Mouse (Mus musculus) central nervous system, embryonic 14 days (tissue): Measurements from ENCODE around the gene Olfr741. TPM values are rescaled to one million over a fixed set of nuclear protein-coding genes. Genes with fewer than 3 reads are reported as not detected.

Source experiments
- polyA plus RNA-seq: library from polyadenylated mRNA; depleted of rRNA; stranded (reverse); fragments of >200 nt; gene quantifications from 2 replicates; pipeline ENCODE4 v1.2.3, GENCODE M21; 2012; rRNA removed

Gene Olfr741
- polyA plus RNA-seq = not detected in 2 replicates

GRCm38 (mm10) chr14:50472438-50472837 is at the start of gene Olfr741:
Gene Olfr741, plus strand, starts transcription at chr14:50472738.

DNA sequence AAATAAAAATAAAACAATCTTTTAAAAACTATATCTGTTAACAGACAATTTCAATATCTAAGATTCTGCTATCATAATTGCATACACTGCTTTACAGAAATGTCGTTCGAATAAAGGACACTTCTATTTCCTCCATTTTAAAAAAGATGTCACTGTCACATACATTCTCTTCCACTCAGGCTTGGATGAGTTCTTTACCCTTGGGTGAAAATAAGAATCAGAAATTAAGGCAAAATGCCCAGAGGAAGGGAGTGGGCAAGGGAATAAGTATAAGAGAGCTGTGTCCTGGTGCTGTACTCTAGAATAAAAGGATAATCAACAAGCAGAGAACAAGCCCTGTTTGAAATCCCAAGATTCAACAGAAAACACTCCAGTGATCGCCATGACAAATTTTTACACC is 27.3 kb upstream of the Olfr741 start, which contains the start of gene Olfr740:
Gene Olfr740, plus strand, starts transcription at position 301 of the 400 bp plus-strand sequence.

DNA sequence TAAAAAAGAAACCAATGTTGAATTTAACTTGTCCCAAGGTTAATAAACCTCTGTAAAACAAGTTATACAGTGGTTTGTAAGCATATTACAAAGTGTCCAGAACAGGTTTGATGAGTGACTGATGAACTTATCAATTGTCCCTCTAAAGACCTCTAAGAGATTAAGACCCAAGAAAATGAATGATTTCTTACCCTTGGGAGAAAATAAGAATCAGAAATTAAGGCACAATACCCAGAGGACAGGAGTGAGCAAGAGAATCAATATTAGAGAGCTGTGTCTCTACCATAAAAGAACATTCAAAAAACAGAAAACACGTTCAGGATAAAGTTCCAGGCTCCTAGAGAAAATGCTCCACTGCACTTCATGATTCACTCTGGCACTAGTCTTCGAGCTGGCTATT is 30.8 kb downstream of the Olfr741 start, which contains the start of gene Olfr742:
Gene Olfr742, plus strand, starts transcription at position 301 of the 400 bp plus-strand sequence.

DNA sequence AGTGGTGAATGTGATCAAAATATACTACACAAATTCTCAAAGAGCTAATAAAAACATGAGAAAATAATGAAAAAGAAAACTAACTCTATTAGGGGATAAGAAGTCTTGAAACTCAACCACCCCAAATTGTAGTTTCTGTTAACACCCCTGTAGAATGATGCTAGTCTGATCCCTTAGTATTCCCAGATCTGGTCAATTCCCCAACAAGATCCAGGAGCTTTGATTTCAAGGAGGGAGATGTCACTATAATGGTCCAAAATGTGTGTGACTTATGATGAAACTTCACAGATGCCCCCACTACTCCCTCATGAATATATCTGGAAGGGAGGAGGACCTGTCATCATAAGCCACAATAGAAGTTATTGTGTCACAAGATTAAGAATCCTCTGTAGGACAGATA is 49.0 kb downstream of the Olfr741 start, which contains the start of gene Olfr743:
Gene Olfr743, plus strand, starts transcription at position 301 of the 400 bp plus-strand sequence.

Other genes with a start within 250 kb of the Olfr741 start
- not detected in 2 replicates for gene Olfr731, start 230.9 kb upstream of the Olfr741 start, polyA plus RNA-seq
- gene Olfr732, start 188.5 kb upstream of the Olfr741 start, polyA plus RNA-seq = not detected in 2 replicates
- gene Olfr733, start 171.2 kb upstream of the Olfr741 start, polyA plus RNA-seq = not detected in 2 replicates
- not detected in 2 replicates for gene Olfr734, start 146.0 kb upstream of the Olfr741 start, polyA plus RNA-seq
- not detected in 2 replicates for gene Olfr735, start 123.9 kb upstream of the Olfr741 start, polyA plus RNA-seq
- gene Tlr11, start 114.8 kb upstream of the Olfr741 start, polyA plus RNA-seq = not detected in 2 replicates
- not detected in 2 replicates for gene Olfr736, start 91.6 kb upstream of the Olfr741 start, polyA plus RNA-seq
- not detected in 2 replicates for gene Olfr738, start 65.2 kb upstream of the Olfr741 start, polyA plus RNA-seq
- gene Olfr739, start 54.1 kb upstream of the Olfr741 start, polyA plus RNA-seq = not detected in 2 replicates
- not detected in 2 replicates for gene Olfr740, start 27.2 kb upstream of the Olfr741 start, polyA plus RNA-seq
- gene Olfr742, start 30.9 kb downstream of the Olfr741 start, polyA plus RNA-seq = not detected in 2 replicates
- not detected in 2 replicates for gene Olfr743, start 49.1 kb downstream of the Olfr741 start, polyA plus RNA-seq
- not detected in 2 replicates for gene Olfr744, start 142.1 kb downstream of the Olfr741 start, polyA plus RNA-seq
- not detected in 2 replicates for gene Olfr745, start 166.7 kb downstream of the Olfr741 start, polyA plus RNA-seq
- gene Olfr746, start 174.3 kb downstream of the Olfr741 start, polyA plus RNA-seq = not detected in 2 replicates
- gene Olfr747, start 220.5 kb downstream of the Olfr741 start, polyA plus RNA-seq = not detected in 2 replicates
- not detected in 2 replicates for gene Olfr748, start 234.6 kb downstream of the Olfr741 start, polyA plus RNA-seq